Mouse (Mus musculus): ENCODE results near the gene Pbxip1. TPM values are rescaled to one million over a fixed set of nuclear protein-coding genes. Genes with fewer than 3 reads are reported as not detected.

Gene Pbxip1
- total RNA-seq, 2 experiments from 2014 or later = 38.3 to 43.4 TPM

GRCm38 (mm10) chr3:89486916-89487702, 50.6 kb downstream of the Pbxip1 start:
- no peak for DNase-seq

GRCm38 (mm10) chr3:89490790-89491189, 54.3 kb downstream of the Pbxip1 start:
- DNase-seq = no peak

GRCm38 (mm10) chr3:89491559-89491958, 55.1 kb downstream of the Pbxip1 start:
- DNase-seq = no peak

GRCm38 (mm10) chr3:89492701-89493151, 56.2 kb downstream of the Pbxip1 start:
- DNase-seq = no peak

- no peak for DNase-seq
Observed at GRCm38 (mm10) chr3:89494630-89495029, 58.1 kb downstream of the Pbxip1 start.

- DNase-seq = no peak
Observed at GRCm38 (mm10) chr3:89496366-89496765, 59.9 kb downstream of the Pbxip1 start.

GRCm38 (mm10) chr3:89499696-89500095, 63.2 kb downstream of the Pbxip1 start:
- no peak for DNase-seq

Other genes with a start within 250 kb of the Pbxip1 start
- 10 to 100 TPM; 57.0 to 61.9 TPM for gene Gba, start 233.8 kb upstream of the Pbxip1 start, total RNA-seq (2021)
- 10 to 100 TPM; 37.7 to 38.1 TPM for gene Thbs3, start 221.5 kb upstream of the Pbxip1 start, total RNA-seq (2021)
- 10 to 100 TPM; 89.5 to 93.8 TPM for gene Mtx1, start 209.6 kb upstream of the Pbxip1 start, total RNA-seq (2021)
- gene Muc1, start 207.6 kb upstream of the Pbxip1 start, total RNA-seq (2021) = 1 to 10 TPM in 1 of 2 experiments, under 1 TPM in 1; 0.61 to 1.0 TPM
- 10 to 100 TPM; 71.4 to 86.2 TPM for gene Krtcap2, start 190.7 kb upstream of the Pbxip1 start, total RNA-seq (2021)
- gene Trim46, start 190.4 kb upstream of the Pbxip1 start, total RNA-seq (2021) = 10 to 100 TPM; 86.7 to 93.7 TPM
- gene Dpm3, start 177.3 kb upstream of the Pbxip1 start, total RNA-seq (2021) = 10 to 100 TPM; 50.4 to 65.2 TPM
- 10 to 100 TPM; 44.0 to 47.1 TPM for gene Slc50a1, start 166.1 kb upstream of the Pbxip1 start, total RNA-seq (2021)
- 1 to 10 TPM; 8.8 to 9.9 TPM for gene Efna1, start 155.6 kb upstream of the Pbxip1 start, total RNA-seq (2021)
- 10 to 100 TPM; 67.0 to 69.9 TPM for gene Efna3, start 113.7 kb upstream of the Pbxip1 start, total RNA-seq (2021)
- under 1 TPM; 0.56 to 0.62 TPM for gene Efna4, start 98.7 kb upstream of the Pbxip1 start, total RNA-seq (2021)
- gene Adam15, start 86.7 kb upstream of the Pbxip1 start, total RNA-seq (2021) = 100 to 1,000 TPM; 108 to 123 TPM
- under 1 TPM in 1 of 2 experiments, not detected in 1; 0.43 TPM for gene Dcst2, start 74.7 kb upstream of the Pbxip1 start, total RNA-seq (2021)
- gene Dcst1, start 71.5 kb upstream of the Pbxip1 start, total RNA-seq (2021) = not detected
- gene Zbtb7b, start 41.9 kb upstream of the Pbxip1 start, total RNA-seq (2021) = 10 to 100 TPM; 15.1 to 16.1 TPM
- 1 to 10 TPM; 4.6 to 6.3 TPM for gene Lenep, start 33.9 kb upstream of the Pbxip1 start, total RNA-seq (2021)
- gene Flad1, start 24.8 kb upstream of the Pbxip1 start, total RNA-seq (2021) = 10 to 100 TPM; 35.8 to 39.2 TPM
- gene Cks1b, start 18.3 kb upstream of the Pbxip1 start, total RNA-seq (2021) = 1 to 10 TPM; 3.1 TPM
- 10 to 100 TPM; 12.1 to 12.4 TPM for gene Shc1, start 18.3 kb upstream of the Pbxip1 start, total RNA-seq (2021)
- 10 to 100 TPM; 59.4 to 64.8 TPM for gene Pygo2, start 6.5 kb upstream of the Pbxip1 start, total RNA-seq (2021)
- 10 to 100 TPM; 28.3 to 28.4 TPM for gene Pmvk, start 17.8 kb downstream of the Pbxip1 start, total RNA-seq (2021)
- 10 to 100 TPM; 24.4 to 29.0 TPM for gene Kcnn3, start 83.5 kb downstream of the Pbxip1 start, total RNA-seq (2021)